In the genomic region with DNA sequence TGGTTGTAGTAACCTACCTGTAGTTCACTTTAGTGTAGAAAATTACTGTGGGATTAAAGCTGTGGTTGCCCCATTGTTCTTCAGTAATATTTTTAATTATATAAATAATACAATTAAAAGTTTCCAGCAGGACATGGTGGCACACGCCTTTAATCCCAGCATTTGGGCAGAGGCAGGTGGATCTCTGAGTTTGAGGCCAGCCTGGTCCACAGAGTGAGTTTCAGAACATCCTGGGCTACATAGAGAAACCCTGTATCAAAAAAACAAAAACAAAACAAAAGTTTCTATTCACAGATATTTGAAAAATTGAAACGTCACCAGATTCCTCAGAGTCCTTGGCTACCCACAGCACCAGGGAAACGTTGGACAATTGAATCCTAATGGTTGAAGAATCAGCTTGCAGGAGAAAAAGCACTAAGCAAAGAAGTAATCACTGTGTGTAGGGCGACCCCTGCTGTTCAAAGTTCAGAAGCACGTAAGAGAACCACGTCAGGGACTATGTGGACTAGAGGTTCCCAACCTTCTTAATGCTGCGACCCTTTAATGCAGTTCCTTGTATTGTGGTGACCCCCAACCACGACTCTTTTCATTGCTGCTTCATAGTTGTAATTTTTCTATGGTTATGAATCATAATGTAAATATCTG, we compare ENCODE assay signal across 8 mouse cellular contexts.
DNase-seq lines count a peak whose midpoint lies in the region; ATAC-seq and TF ChIP-seq lines count a peak whose summit lies in the region.

No protein-coding gene starts in this region.

- H3K27ac ChIP-seq in hindbrain, postnatal 0 days = no peak overlapping the region

- H3K4me1 ChIP-seq in hindbrain, postnatal 0 days (ENCODE audit: insufficient read depth, low read length) = no peaks in the 10 kb centered on the region

- H3K9me3 ChIP-seq in hindbrain, postnatal 0 days (ENCODE audit: low read length) = no peaks in the 10 kb centered on the region

- no peak overlapping the region for H3K4me3 ChIP-seq in hindbrain, postnatal 0 days (ENCODE audit: low read length)

- H3K27me3 ChIP-seq in hindbrain, postnatal 0 days (ENCODE audit: insufficient read depth, low read length) = 0 out of 2 replicates have a peak, but pooled peaks cover 5% of the 10 kb centered on the region

- 12% methylated on average over 8 of the region's 8 CpGs for WGBS in hindbrain, postnatal 0 days

- peak; percentile 78 for DNase-seq in R1 (ENCODE audit: low read depth, low spot score)
- peak; percentile 86 to 89 for DNase-seq in cerebellum, postnatal 10 days
- DNase-seq in frontal cortex, postnatal 36 days (ENCODE audit: low spot score in 2 of 2) = peak; percentile 77 to 92
- peak; percentile 87 for DNase-seq in hindbrain, postnatal 0 days (ENCODE audit: low spot score)
- DNase-seq in layer of hippocampus, postnatal 36 days = peak; percentile 66 to 80
- peak; percentile 90 for DNase-seq in lung, postnatal 36 days
- peak; percentile 61 for DNase-seq in retina, postnatal 7 days (ENCODE audit: low read depth, low spot score)
- peak; percentile 50 to 68 for DNase-seq in urinary bladder, adult 18-20 months (ENCODE audit: low spot score in 2 of 2)

- ATAC-seq in hindbrain, postnatal 0 days = peak; percentile 86

- H3K9ac ChIP-seq in hindbrain, postnatal 0 days (replicated peaks; ENCODE audit: low read length) = no peak overlapping the region

- no peaks in the 10 kb centered on the region for H3K36me3 ChIP-seq in hindbrain, postnatal 0 days (ENCODE audit: insufficient read depth, low read length)

- TF ChIP-seq CTCF in hindbrain, postnatal 0 days (IDR thresholded peaks at IDR 0.05; ENCODE audit: low read depth) = peak; percentile 84

- no peak overlapping the region for H3K4me2 ChIP-seq in hindbrain, postnatal 0 days (ENCODE audit: low read depth, low read length)
